Mouse (Mus musculus): ENCODE measurements at regions not wholly inside any gene's neighbourhood (a gene's known extent, or its start where the extent isn't known, plus 50 kb on each side); places are given as distances from the start of the nearest gene placed in this dataset.

GRCm38 (mm10) chr11:35065959-35066414 is 55.0 kb upstream of the Slit3 start:
- Histone ChIP-seq H3K9ac (no peak overlapping the region), H3K4me2 (no peak overlapping the region), H3K27ac (no peak overlapping the region), H3K36me3 (no peaks in the 10 kb centered on the region), H3K4me1 (peaks cover 7% of the 10 kb centered on the region; the same call in 1 of the 2 replicates), H3K27me3 (no peaks in the 10 kb centered on the region), H3K9me3 (no peaks in the 10 kb centered on the region), H3K4me3 (no peak overlapping the region)
- no peak for ATAC-seq (ENCODE audit: insufficient number of reproducible peaks, low FRiP score, low TSS enrichment, low read depth)
- WGBS = 17% methylated on average over 4 of the region's 4 CpGs

GRCm38 (mm10) chr11:35057791-35058190 is 63.2 kb upstream of the Slit3 start:
- no peaks in the 10 kb centered on the region for H3K9me3 ChIP-seq
- no peak overlapping the region for H3K4me2 ChIP-seq
- WGBS = 72% methylated on average over 6 of the region's 6 CpGs

GRCm38 (mm10) chr11:35055496-35056125 is 65.4 kb upstream of the Slit3 start:
- WGBS = 40% methylated on average over 7 of the region's 7 CpGs
- no peak overlapping the region for H3K4me3 ChIP-seq
- peaks cover 11% of the 10 kb centered on the region; the same call in 1 of the 2 replicates for H3K4me1 ChIP-seq
- H3K9me3 ChIP-seq = no peaks in the 10 kb centered on the region
- no peaks in the 10 kb centered on the region for H3K36me3 ChIP-seq
- no peak overlapping the region for H3K9ac ChIP-seq
- H3K4me2 ChIP-seq = no peak overlapping the region
- H3K27ac ChIP-seq = no peak overlapping the region
- no peaks in the 10 kb centered on the region for H3K27me3 ChIP-seq
- no peak for ATAC-seq (ENCODE audit: insufficient number of reproducible peaks, low FRiP score, low TSS enrichment, low read depth)

More at GRCm38 (mm10) chr11:35057791-35058190, 63.2 kb upstream of the Slit3 start:
- no peak overlapping the region for H3K9ac ChIP-seq
- H3K27me3 ChIP-seq = no peaks in the 10 kb centered on the region
- ATAC-seq (ENCODE audit: insufficient number of reproducible peaks, low FRiP score, low TSS enrichment, low read depth) = no peak
- no peak overlapping the region for H3K27ac ChIP-seq
- H3K36me3 ChIP-seq = no peaks in the 10 kb centered on the region
- peaks cover 11% of the 10 kb centered on the region; the same call in 1 of the 2 replicates for H3K4me1 ChIP-seq
- no peak overlapping the region for H3K4me3 ChIP-seq

GRCm38 (mm10) chr11:35053613-35053950 is 67.4 kb upstream of the Slit3 start:
- H3K27me3 ChIP-seq = no peaks in the 10 kb centered on the region
- 37% methylated on average over 2 of the region's 2 CpGs for WGBS
- H3K36me3 ChIP-seq = no peaks in the 10 kb centered on the region
- no peak overlapping the region for H3K9ac ChIP-seq
- no peak overlapping the region for H3K27ac ChIP-seq
- ATAC-seq (ENCODE audit: insufficient number of reproducible peaks, low FRiP score, low TSS enrichment, low read depth) = no peak
- H3K4me3 ChIP-seq = no peak overlapping the region
- H3K9me3 ChIP-seq = no peaks in the 10 kb centered on the region
- peaks cover 11% of the 10 kb centered on the region; the same call in 1 of the 2 replicates for H3K4me1 ChIP-seq
- no peak overlapping the region for H3K4me2 ChIP-seq

GRCm38 (mm10) chr11:35052856-35053612 is 68.0 kb upstream of the Slit3 start:
- Histone ChIP-seq H3K4me1 (peaks cover 11% of the 10 kb centered on the region; the same call in 1 of the 2 replicates), H3K4me2 (no peak overlapping the region), H3K9ac (no peak overlapping the region), H3K27me3 (no peaks in the 10 kb centered on the region), H3K9me3 (no peaks in the 10 kb centered on the region), H3K27ac (peak overlapping the region; percentile 63; the same call in 1 of the 2 replicates), H3K4me3 (no peak overlapping the region), H3K36me3 (no peaks in the 10 kb centered on the region)
- WGBS = 59% methylated on average over 4 of the region's 4 CpGs
- no peak; the same call in 1 of the 2 replicates for ATAC-seq (ENCODE audit: insufficient number of reproducible peaks, low FRiP score, low TSS enrichment, low read depth)

- Histone ChIP-seq H3K27me3 (no peaks in the 10 kb centered on the region), H3K4me2 (no peak overlapping the region), H3K4me3 (no peak overlapping the region), H3K9ac (no peak overlapping the region), H3K9me3 (no peaks in the 10 kb centered on the region), H3K4me1 (peaks cover 11% of the 10 kb centered on the region; the same call in 1 of the 2 replicates), H3K27ac (no peak overlapping the region), H3K36me3 (no peaks in the 10 kb centered on the region)
- no peak for ATAC-seq (ENCODE audit: insufficient number of reproducible peaks, low FRiP score, low TSS enrichment, low read depth)
- 73% methylated on average over 8 of the region's 8 CpGs for WGBS
These were observed 71.3 kb upstream of the Slit3 start for GRCm38 (mm10) chr11:35049663-35050215.

- 81% methylated on average over 1 of the region's 1 CpGs for WGBS
- no peaks in the 10 kb centered on the region for H3K36me3 ChIP-seq
- no peak overlapping the region for H3K9ac ChIP-seq
These were observed 76.4 kb upstream of the Slit3 start for GRCm38 (mm10) chr11:35044659-35045058.

GRCm38 (mm10) chr11:35024448-35024847 is 96.6 kb upstream of the Slit3 start:
- ATAC-seq (ENCODE audit: insufficient number of reproducible peaks, low FRiP score, low TSS enrichment, low read depth) = no peak
- 12% methylated on average over 8 of the region's 8 CpGs for WGBS
- no peak overlapping the region for H3K4me2 ChIP-seq
- H3K9me3 ChIP-seq = no peaks in the 10 kb centered on the region
- no peak overlapping the region for H3K4me3 ChIP-seq
- H3K27me3 ChIP-seq = no peaks in the 10 kb centered on the region
- H3K9ac ChIP-seq = no peak overlapping the region
- H3K4me1 ChIP-seq = no peaks in the 10 kb centered on the region
- H3K27ac ChIP-seq = no peak overlapping the region
- no peaks in the 10 kb centered on the region for H3K36me3 ChIP-seq

More at GRCm38 (mm10) chr11:35044659-35045058, 76.4 kb upstream of the Slit3 start:
- ATAC-seq (ENCODE audit: insufficient number of reproducible peaks, low FRiP score, low TSS enrichment, low read depth) = no peak
- no peak overlapping the region for H3K27ac ChIP-seq
- H3K4me2 ChIP-seq = no peak overlapping the region
- no peak overlapping the region for H3K4me3 ChIP-seq
- no peaks in the 10 kb centered on the region for H3K9me3 ChIP-seq
- H3K4me1 ChIP-seq = no peaks in the 10 kb centered on the region
- H3K27me3 ChIP-seq = no peaks in the 10 kb centered on the region

- Histone ChIP-seq H3K4me3 (no peak overlapping the region), H3K4me2 (no peak overlapping the region), H3K27ac (no peak overlapping the region), H3K27me3 (no peaks in the 10 kb centered on the region), H3K36me3 (no peaks in the 10 kb centered on the region), H3K4me1 (no peaks in the 10 kb centered on the region), H3K9me3 (no peaks in the 10 kb centered on the region), H3K9ac (no peak overlapping the region)
- 85% methylated on average over 4 of the region's 4 CpGs for WGBS
- no peak for ATAC-seq (ENCODE audit: insufficient number of reproducible peaks, low FRiP score, low TSS enrichment, low read depth)
These were observed 97.2 kb upstream of the Slit3 start for GRCm38 (mm10) chr11:35023813-35024212.

GRCm38 (mm10) chr11:35021990-35022625 is 98.9 kb upstream of the Slit3 start:
- H3K4me2 ChIP-seq = no peak overlapping the region
- H3K27me3 ChIP-seq = no peaks in the 10 kb centered on the region
- H3K27ac ChIP-seq = no peak overlapping the region
- H3K36me3 ChIP-seq = no peaks in the 10 kb centered on the region
- H3K9ac ChIP-seq = no peak overlapping the region
- H3K4me1 ChIP-seq = no peaks in the 10 kb centered on the region
- WGBS = 43% methylated on average over 3 of the region's 3 CpGs
- no peak for ATAC-seq (ENCODE audit: insufficient number of reproducible peaks, low FRiP score, low TSS enrichment, low read depth)
- no peaks in the 10 kb centered on the region for H3K9me3 ChIP-seq
- no peak overlapping the region for H3K4me3 ChIP-seq

- WGBS = 52% methylated on average over 3 of the region's 3 CpGs
- no peak for ATAC-seq (ENCODE audit: insufficient number of reproducible peaks, low FRiP score, low TSS enrichment, low read depth)
- no peaks in the 10 kb centered on the region for H3K36me3 ChIP-seq
These were observed 104.0 kb upstream of the Slit3 start for GRCm38 (mm10) chr11:35016998-35017397.

More at GRCm38 (mm10) chr11:35016998-35017397, 104.0 kb upstream of the Slit3 start:
- no peaks in the 10 kb centered on the region for H3K27me3 ChIP-seq
- H3K4me3 ChIP-seq = no peak overlapping the region
- no peaks in the 10 kb centered on the region for H3K4me1 ChIP-seq
- no peak overlapping the region for H3K9ac ChIP-seq
- no peak overlapping the region for H3K4me2 ChIP-seq
- H3K27ac ChIP-seq = no peak overlapping the region
- no peaks in the 10 kb centered on the region for H3K9me3 ChIP-seq

All from limb, embryonic 15.5 days (tissue).